Mouse (Mus musculus): Measurements from ENCODE around the gene Nrcam. TPM values are rescaled to one million over a fixed set of nuclear protein-coding genes. Genes with fewer than 3 reads are reported as not detected.
A peak's percentile ranks its signal among the peaks of the same experiment; 100 is the strongest.

Gene Nrcam
- total and polyA plus RNA-seq, 2 experiments from 2014 or later = 109 to 173 TPM

DNA sequence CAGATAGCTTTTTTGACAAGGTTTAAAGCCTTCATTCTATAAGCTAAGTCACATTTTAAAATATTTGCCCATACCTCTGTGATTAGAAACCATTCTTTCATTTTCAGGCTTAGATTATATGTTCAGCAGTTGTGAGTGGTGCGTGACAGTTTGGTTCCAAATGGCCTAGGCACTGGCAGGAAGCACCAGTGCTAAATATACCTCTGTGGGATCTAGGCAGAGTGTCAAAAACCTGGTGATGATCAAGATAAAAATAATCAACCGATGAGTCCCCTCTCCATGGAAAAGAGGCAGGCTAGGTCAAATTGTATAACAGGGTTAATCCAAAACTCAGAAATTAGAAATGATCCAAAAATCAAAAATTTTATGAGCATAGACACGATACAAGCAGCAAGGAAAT is 82.3 kb downstream of the Nrcam start:
- no peaks in the 10 kb centered on the region for H3K4me1 ChIP-seq (ENCODE audit: insufficient read depth, low read length)
- no peaks in the 10 kb centered on the region for H3K9me3 ChIP-seq (ENCODE audit: low read length)
- no peak for TF ChIP-seq CTCF (IDR thresholded peaks at IDR 0.05)
- 87% methylated on average over 3 of the region's 3 CpGs for WGBS
- no peaks in the 10 kb centered on the region for H3K27me3 ChIP-seq (ENCODE audit: insufficient read depth, low read length)
- H3K4me2 ChIP-seq (ENCODE audit: low read depth, low read length, poor library complexity, severe bottlenecking) = no peak overlapping the region
- H3K36me3 ChIP-seq (ENCODE audit: insufficient read depth, low read length) = no peaks in the 10 kb centered on the region
- no peak overlapping the region for H3K27ac ChIP-seq (ENCODE audit: low read depth, low read length)
- no peak overlapping the region for H3K9ac ChIP-seq (replicated peaks; ENCODE audit: low read length, poor library complexity, severe bottlenecking)
- H3K4me3 ChIP-seq (ENCODE audit: low read depth, low read length) = no peak overlapping the region
- DNase-seq (ENCODE audit: low spot score) = no peak
- ATAC-seq (ENCODE audit: low FRiP score) = no peak

- no peaks in the 10 kb centered on the region for H3K27me3 ChIP-seq (ENCODE audit: insufficient read depth, low read length)
- ATAC-seq (ENCODE audit: low FRiP score) = no peak
- TF ChIP-seq CTCF (IDR thresholded peaks at IDR 0.05) = no peak
- WGBS = 39% methylated on average over 4 of the region's 4 CpGs
- H3K4me2 ChIP-seq (ENCODE audit: low read depth, low read length, poor library complexity, severe bottlenecking) = no peak overlapping the region
- H3K27ac ChIP-seq (ENCODE audit: low read depth, low read length) = no peak overlapping the region
- DNase-seq (ENCODE audit: low spot score) = no peak
- no peaks in the 10 kb centered on the region for H3K9me3 ChIP-seq (ENCODE audit: low read length)
- H3K4me3 ChIP-seq (ENCODE audit: low read depth, low read length) = no peak overlapping the region
- H3K9ac ChIP-seq (replicated peaks; ENCODE audit: low read length, poor library complexity, severe bottlenecking) = no peak overlapping the region
- H3K36me3 ChIP-seq (ENCODE audit: insufficient read depth, low read length) = no peaks in the 10 kb centered on the region
- H3K4me1 ChIP-seq (ENCODE audit: insufficient read depth, low read length) = no peaks in the 10 kb centered on the region
Measured at GRCm38 (mm10) chr12:44422154-44422866, 93.6 kb downstream of the Nrcam start.

- no peak overlapping the region for H3K9ac ChIP-seq (replicated peaks; ENCODE audit: low read length, poor library complexity, severe bottlenecking)
- 77% methylated on average over 4 of the region's 4 CpGs for WGBS
- no peaks in the 10 kb centered on the region for H3K27me3 ChIP-seq (ENCODE audit: insufficient read depth, low read length)
- H3K9me3 ChIP-seq (ENCODE audit: low read length) = no peaks in the 10 kb centered on the region
- ATAC-seq (ENCODE audit: low FRiP score) (no peak), DNase-seq (ENCODE audit: low spot score) (no peak)
- no peaks in the 10 kb centered on the region for H3K4me1 ChIP-seq (ENCODE audit: insufficient read depth, low read length)
- H3K4me2 ChIP-seq (ENCODE audit: low read depth, low read length, poor library complexity, severe bottlenecking) = no peak overlapping the region
- H3K27ac ChIP-seq (ENCODE audit: low read depth, low read length) = no peak overlapping the region
- H3K36me3 ChIP-seq (ENCODE audit: insufficient read depth, low read length) = no peaks in the 10 kb centered on the region
- H3K4me3 ChIP-seq (ENCODE audit: low read depth, low read length) = no peak overlapping the region
- no peak for TF ChIP-seq CTCF (IDR thresholded peaks at IDR 0.05)
Measured at GRCm38 (mm10) chr12:44422867-44423255, 94.2 kb downstream of the Nrcam start.

- Histone ChIP-seq H3K4me3 (ENCODE audit: low read depth, low read length) (no peak overlapping the region), H3K36me3 (ENCODE audit: insufficient read depth, low read length) (no peaks in the 10 kb centered on the region), H3K4me1 (ENCODE audit: insufficient read depth, low read length) (no peaks in the 10 kb centered on the region), H3K9ac (replicated peaks; ENCODE audit: low read length, poor library complexity, severe bottlenecking) (no peak overlapping the region), H3K9me3 (ENCODE audit: low read length) (no peaks in the 10 kb centered on the region), H3K27ac (ENCODE audit: low read depth, low read length) (no peak overlapping the region), H3K4me2 (ENCODE audit: low read depth, low read length, poor library complexity, severe bottlenecking) (no peak overlapping the region), H3K27me3 (ENCODE audit: insufficient read depth, low read length) (no peaks in the 10 kb centered on the region)
- DNase-seq (ENCODE audit: low spot score) (no peak), ATAC-seq (ENCODE audit: low FRiP score) (no peak)
- 87% methylated on average over 3 of the region's 3 CpGs for WGBS
- no peak for TF ChIP-seq CTCF (IDR thresholded peaks at IDR 0.05)
Measured at GRCm38 (mm10) chr12:44424011-44424410, 95.3 kb downstream of the Nrcam start.

DNA sequence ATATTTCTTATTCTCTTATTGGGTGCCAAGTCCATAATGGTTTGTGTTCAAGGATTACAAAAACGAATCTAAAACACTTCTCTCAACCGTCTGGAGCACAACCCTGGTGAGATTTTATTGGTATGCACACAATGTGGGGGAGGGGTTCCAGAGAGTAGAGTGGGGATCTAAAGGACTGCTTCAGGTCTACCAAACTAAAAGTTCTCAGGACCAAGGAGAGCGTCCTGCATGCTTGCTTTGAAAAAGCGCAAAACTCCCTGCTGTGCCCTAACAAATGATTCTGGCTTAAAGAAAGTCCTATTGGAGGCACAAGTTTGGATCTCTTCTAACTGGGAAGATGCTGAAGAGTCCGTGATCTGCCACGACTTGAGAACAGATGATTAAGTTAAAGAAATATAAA is 96.4 kb downstream of the Nrcam start:
- H3K9me3 ChIP-seq (ENCODE audit: low read length) = no peaks in the 10 kb centered on the region
- 20% methylated on average over 6 of the region's 6 CpGs for WGBS
- TF ChIP-seq CTCF (IDR thresholded peaks at IDR 0.05) = no peak

DNA sequence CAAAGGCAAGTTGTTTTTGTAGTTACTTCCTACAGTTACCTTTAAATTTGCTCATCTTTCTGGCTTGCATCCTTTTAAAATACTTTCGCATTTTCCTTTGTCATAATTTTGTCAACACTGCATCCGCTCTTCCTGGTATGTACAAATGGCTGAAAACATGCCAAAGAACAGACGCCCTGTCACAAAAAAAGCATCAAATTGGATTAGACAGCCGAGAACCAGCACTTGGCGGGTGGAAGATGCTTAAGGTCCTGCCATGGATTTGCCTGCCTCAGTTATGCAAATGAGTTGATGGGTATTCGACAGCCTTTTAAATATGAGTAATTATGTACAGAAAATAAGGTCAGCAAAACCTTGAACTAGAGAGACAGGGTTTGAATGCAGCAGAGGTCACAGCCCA is 101.7 kb downstream of the Nrcam start:
- Histone ChIP-seq H3K4me3 (ENCODE audit: low read depth, low read length) (no peak overlapping the region), H3K27ac (ENCODE audit: low read depth, low read length) (peak overlapping the region; percentile 70; the same call in 1 of the 2 replicates), H3K36me3 (ENCODE audit: insufficient read depth, low read length) (no peaks in the 10 kb centered on the region), H3K4me2 (ENCODE audit: low read depth, low read length, poor library complexity, severe bottlenecking) (no peak overlapping the region), H3K27me3 (ENCODE audit: insufficient read depth, low read length) (no peaks in the 10 kb centered on the region), H3K4me1 (ENCODE audit: insufficient read depth, low read length) (peaks cover 8% of the 10 kb centered on the region; the same call in 1 of the 2 replicates), H3K9me3 (ENCODE audit: low read length) (no peaks in the 10 kb centered on the region), H3K9ac (replicated peaks; ENCODE audit: low read length, poor library complexity, severe bottlenecking) (no peak overlapping the region)
- ATAC-seq (ENCODE audit: low FRiP score) (no peak), DNase-seq (ENCODE audit: low spot score) (peak; percentile 75)
- 24% methylated on average over 6 of the region's 6 CpGs for WGBS
- TF ChIP-seq CTCF (IDR thresholded peaks at IDR 0.05) = no peak

More for the DNA sequence above, 96.4 kb downstream of the Nrcam start:
- no peak overlapping the region for H3K27ac ChIP-seq (ENCODE audit: low read depth, low read length)
- no peak overlapping the region for H3K4me3 ChIP-seq (ENCODE audit: low read depth, low read length)
- no peaks in the 10 kb centered on the region for H3K27me3 ChIP-seq (ENCODE audit: insufficient read depth, low read length)
- H3K4me1 ChIP-seq (ENCODE audit: insufficient read depth, low read length) = no peaks in the 10 kb centered on the region
- no peaks in the 10 kb centered on the region for H3K36me3 ChIP-seq (ENCODE audit: insufficient read depth, low read length)
- no peak for DNase-seq (ENCODE audit: low spot score)
- H3K4me2 ChIP-seq (ENCODE audit: low read depth, low read length, poor library complexity, severe bottlenecking) = no peak overlapping the region
- ATAC-seq (ENCODE audit: low FRiP score) = no peak
- no peak overlapping the region for H3K9ac ChIP-seq (replicated peaks; ENCODE audit: low read length, poor library complexity, severe bottlenecking)
